Mouse (Mus musculus): ENCODE data around the gene Sebox. TPM values are rescaled to one million over a fixed set of nuclear protein-coding genes. Genes with fewer than 3 reads are reported as not detected.

Sebox gene
- total and polyA plus RNA-seq, 3 experiments: not detected

DNA sequence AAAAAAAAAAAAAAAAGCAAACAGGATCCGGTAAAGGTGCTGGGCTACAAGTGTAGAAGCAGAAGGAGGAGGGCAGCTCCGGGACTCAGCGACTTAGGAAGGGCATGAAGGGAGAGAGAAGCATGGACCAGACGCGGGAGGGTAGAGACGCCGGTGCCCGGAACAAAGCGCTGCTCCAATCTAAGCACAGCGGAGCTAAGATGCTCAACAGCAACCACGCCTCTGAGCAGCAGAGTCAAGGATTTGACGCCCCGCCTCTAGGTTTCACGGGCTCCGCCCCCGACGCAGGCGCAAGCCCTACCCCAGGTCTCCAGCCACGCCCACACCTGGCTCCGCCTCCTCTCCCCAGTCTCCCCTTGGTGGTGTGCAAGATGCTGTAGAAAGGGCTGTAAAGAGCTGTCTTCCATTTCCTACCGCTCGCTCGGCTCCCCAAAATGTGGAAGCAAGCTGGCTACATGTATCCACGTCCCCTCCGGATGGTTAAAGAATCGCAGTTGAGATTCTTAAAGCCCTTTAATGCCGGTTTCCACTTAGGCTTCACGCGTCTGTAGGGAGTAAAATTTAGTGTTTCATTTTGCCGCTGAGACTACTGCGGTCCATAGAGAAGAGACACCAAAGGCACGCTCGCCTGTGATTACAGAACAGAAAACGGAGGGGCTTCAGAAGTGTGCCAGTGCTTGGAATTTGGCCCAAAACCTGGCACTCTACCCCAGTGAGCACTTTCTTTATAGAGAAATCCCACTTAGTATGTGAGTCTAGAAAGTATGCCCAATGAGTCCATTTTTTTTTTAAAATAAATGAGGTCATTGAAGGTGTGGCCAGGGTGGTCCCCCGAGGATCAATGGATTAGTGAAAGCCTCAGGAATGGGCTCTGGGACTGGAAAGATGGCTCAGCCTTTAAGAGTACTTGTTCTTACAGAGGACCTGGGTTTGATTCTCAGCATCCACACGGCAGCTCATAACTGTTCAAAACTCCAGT is 5.4 kb upstream of the Sebox start, which contains the start of gene Sarm1 (continued):
- TF ChIP-seq JUN (IDR thresholded peaks at IDR 0.05; ENCODE audit: insufficient read depth, low read depth, low read length) (no peak; the same call in 1 of the 2 replicates), SMC3 (IDR thresholded peaks at IDR 0.05; ENCODE audit: low read depth, low read length) (no peak), MXI1 (IDR thresholded peaks at IDR 0.05; ENCODE audit: low read depth, low read length) (peak; percentile 79; the same call in 1 of the 2 replicates), BHLHE40 (IDR thresholded peaks at IDR 0.05; ENCODE audit: low read depth, low read length) (no peak), MAZ (IDR thresholded peaks at IDR 0.05; ENCODE audit: low read depth, low read length) (no peak), EP300 (IDR thresholded peaks at IDR 0.05; ENCODE audit: low read length) (no peak), PAX5 (IDR thresholded peaks at IDR 0.05; ENCODE audit: low read length) (no peak), MAFK (IDR thresholded peaks at IDR 0.05; ENCODE audit: insufficient replicate concordance, low read length) (no peak), USF1 (IDR thresholded peaks at IDR 0.05; ENCODE audit: low read depth, low read length) (no peak), ETS1 (conservative IDR thresholded peaks at IDR 0.05; ENCODE audit: low read depth, low read length) (no peak), CHD1 (IDR thresholded peaks at IDR 0.05; ENCODE audit: low read depth, low read length) (no peak), RCOR1 (conservative IDR thresholded peaks at IDR 0.05; ENCODE audit: low read depth, low read length) (no peak), E2F4 (IDR thresholded peaks at IDR 0.05; ENCODE audit: insufficient replicate concordance, low read depth, low read length) (no peak), TCF12 (IDR thresholded peaks at IDR 0.05; ENCODE audit: low read depth, low read length) (peak; percentile 74; the same call in 1 of the 2 replicates), HCFC1 (IDR thresholded peaks at IDR 0.05; ENCODE audit: low read depth, low read length) (peak; percentile 47; the same call in 1 of the 2 replicates), MYC (IDR thresholded peaks at IDR 0.05; ENCODE audit: low read depth, low read length) (0 out of 2 replicates have a peak, but pooled peaks have one; percentile 66), ZC3H11A (IDR thresholded peaks at IDR 0.05; ENCODE audit: low read depth, low read length) (no peak), USF2 (conservative IDR thresholded peaks at IDR 0.05; ENCODE audit: low read depth, low read length) (no peak), SIN3A (IDR thresholded peaks at IDR 0.05; ENCODE audit: low read length) (peak; percentile 71; the same call in 1 of the 2 replicates)

DNA sequence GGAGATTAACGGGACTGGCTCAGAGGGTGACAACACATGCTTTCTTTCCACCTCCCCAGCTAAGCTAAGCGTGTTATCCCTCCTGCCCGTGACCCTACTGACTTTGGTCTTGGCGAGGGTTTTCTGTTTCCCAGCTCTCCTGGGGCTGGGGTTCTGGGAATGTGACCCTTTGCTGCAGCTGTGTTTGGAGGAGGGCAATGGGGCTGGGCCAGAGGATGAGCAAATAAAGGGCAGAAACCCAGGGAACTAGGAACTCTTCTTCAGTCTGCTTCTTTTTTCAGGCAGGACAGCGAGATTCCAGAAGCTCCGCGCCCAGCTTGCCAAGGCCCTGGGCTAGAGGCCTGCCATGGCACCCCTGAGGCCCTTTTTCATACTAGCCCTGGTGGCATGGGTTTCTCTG is 4.2 kb upstream of the Sebox start, which contains the start of gene Vtn:
Gene Vtn, plus strand, starts transcription at position 88 of the 400 bp plus-strand sequence.
- Histone ChIP-seq H3K79me2 (replicated peaks; ENCODE audit: control insufficient read depth, extremely low read depth, insufficient read depth, poor library complexity, severe bottlenecking) (no peaks in the 10 kb centered on the region), H3K36me3 (replicated peaks in 1 of 2; ENCODE audit: control insufficient read depth in 1 of 2, insufficient read depth in 1 of 2, low read length in 1 of 2) (peaks cover 0 to 12% of the 10 kb centered on the region in 2 experiments), H3K9me3 (replicated peaks; ENCODE audit: low read length) (no peaks in the 10 kb centered on the region), H3K4me3 (replicated peaks in 1 of 3; ENCODE audit: low read depth in 2 of 3, low read length in 2 of 3, poor library complexity in 1 of 3) (peak within 1 kb of the TSS; percentile 52 to 88 (median 59)), H3K4me1 (ENCODE audit: control insufficient read depth in 1 of 2, insufficient read depth in 2 of 2) (peaks cover 5 to 12% of the 10 kb centered on the region in 2 experiments), H3K9ac (ENCODE audit: insufficient read depth, low read depth) (peak within 1 kb of the TSS; percentile 47), H3K27ac (ENCODE audit: insufficient read depth, low read depth) (no peak within 1 kb of the TSS), H3K4me2 (ENCODE audit: insufficient read depth, low read depth, poor library complexity, severe bottlenecking) (peak within 1 kb of the TSS; percentile 82), H3K27me3 (replicated peaks) (peaks cover 46% of the 10 kb centered on the region)
- dilution Hi-C loops (cut with MboI; ENCODE audit: extremely low pct_ligation_motif_present, extremely low pct_unique_long_range_greater_than_20kb, low sequenced_read_pairs): no loop called here
- TF ChIP-seq EP300 (IDR thresholded peaks at IDR 0.05; ENCODE audit: low read length) (no peak), HCFC1 (IDR thresholded peaks at IDR 0.05; ENCODE audit: low read depth, low read length) (no peak), MAZ (IDR thresholded peaks at IDR 0.05; ENCODE audit: low read depth, low read length) (no peak), JUND (conservative IDR thresholded peaks at IDR 0.05; ENCODE audit: low read depth, low read length) (no peak), MXI1 (IDR thresholded peaks at IDR 0.05; ENCODE audit: low read depth, low read length) (no peak), SIN3A (IDR thresholded peaks at IDR 0.05; ENCODE audit: low read length) (no peak), PAX5 (IDR thresholded peaks at IDR 0.05; ENCODE audit: low read length) (no peak), UBTF (IDR thresholded peaks at IDR 0.05; ENCODE audit: low read depth, low read length) (no peak), BHLHE40 (IDR thresholded peaks at IDR 0.05; ENCODE audit: low read depth, low read length) (no peak), USF2 (conservative IDR thresholded peaks at IDR 0.05; ENCODE audit: low read depth, low read length) (no peak), ZKSCAN1 (IDR thresholded peaks at IDR 0.05; ENCODE audit: borderline replicate concordance, low read depth, low read length) (no peak), NRF1 (IDR thresholded peaks at IDR 0.05; ENCODE audit: low read depth, low read length) (no peak), CHD2 (IDR thresholded peaks at IDR 0.05; ENCODE audit: low read length) (no peak), CHD1 (IDR thresholded peaks at IDR 0.05; ENCODE audit: low read depth, low read length) (no peak), E2F4 (IDR thresholded peaks at IDR 0.05; ENCODE audit: insufficient replicate concordance, low read depth, low read length) (no peak)
- no peak for DNase-seq (ENCODE audit: extremely low read depth)
- in situ Hi-C loops (cut with MboI; ENCODE audit: low pct_ligation_motif_present, low pct_unique_long_range_greater_than_20kb, low sequenced_read_pairs): loop anchor here (5.0 kb wide), 1 partner anchor 37 kb away; no protein-coding TSS in a partner anchor

Measured in CH12.LX (cell line).